Mouse (Mus musculus): ENCODE results near the gene Lyrm9. TPM values are rescaled to one million over a fixed set of nuclear protein-coding genes. Genes with fewer than 3 reads are reported as not detected.

Lyrm9 gene
- total and polyA plus RNA-seq, 3 experiments = 31.6 to 48.6 TPM; not detected in 1

GRCm38 (mm10) chr11:78832117-78832726 is 5.8 kb downstream of the Lyrm9 start (continued):
- no peak for TF ChIP-seq CHD2 (IDR thresholded peaks at IDR 0.05; ENCODE audit: low read length)
- no peak for TF ChIP-seq USF1 (IDR thresholded peaks at IDR 0.05; ENCODE audit: low read depth, low read length)
- peak in 1 of 2 experiments; percentile 30; a peak in 1 of 4 replicates for TF ChIP-seq EP300 (IDR thresholded peaks at IDR 0.05; ENCODE audit: low read depth in 1 of 2, low read length in 2 of 2)
- TF ChIP-seq MAZ (IDR thresholded peaks at IDR 0.05; ENCODE audit: low read depth, low read length) = no peak
- TF ChIP-seq POLR2AphosphoS2 (IDR thresholded peaks at IDR 0.05; ENCODE audit: low read length) = no peak
- no peak for TF ChIP-seq JUND (IDR thresholded peaks at IDR 0.05; ENCODE audit: low read depth, low read length)
- no peak for TF ChIP-seq MAFK (IDR thresholded peaks at IDR 0.05; ENCODE audit: borderline replicate concordance, low read depth, low read length)
- TF ChIP-seq MEF2A (IDR thresholded peaks at IDR 0.05; ENCODE audit: extremely low read depth, insufficient replicate concordance, low read depth, low read length, poor library complexity, severe bottlenecking) = no peak

GRCm38 (mm10) chr11:78832816-78833314 is 6.5 kb downstream of the Lyrm9 start:
- Histone ChIP-seq H3K4me1 (ENCODE audit: control insufficient read depth in 1 of 2, insufficient read depth in 2 of 2, low read length in 2 of 2) (peaks cover 38 to 49% of the 10 kb centered on the region in 2 experiments), H3K9me3 (replicated peaks; ENCODE audit: insufficient read depth, low read length) (no peaks in the 10 kb centered on the region), H3K27me3 (ENCODE audit: control insufficient read depth in 1 of 2, insufficient read depth in 2 of 2, low read length in 2 of 2) (no peaks in the 10 kb centered on the region), H3K79me2 (ENCODE audit: control insufficient read depth, insufficient read depth, low read length, poor library complexity) (no peaks in the 10 kb centered on the region), H3K9ac (ENCODE audit: control insufficient read depth, low read depth, low read length, poor library complexity, severe bottlenecking) (peak overlapping the region; percentile 54), H3K4me3 (ENCODE audit: control insufficient read depth in 1 of 2, insufficient read depth in 1 of 2, low read depth in 2 of 2, low read length in 2 of 2) (peak overlapping the region in 1 of 2 experiments; percentile 34; a peak in 3 of 4 replicates), H3K36me3 (ENCODE audit: control insufficient read depth in 1 of 2, insufficient read depth in 2 of 2, low read length in 2 of 2) (peaks cover 0 to 47% of the 10 kb centered on the region in 2 experiments; a peak in 2 of 4 replicates), H3K27ac (ENCODE audit: control insufficient read depth, low read depth, low read length) (peak overlapping the region; percentile 95)
- peak; percentile 100 for DNase-seq (ENCODE audit: low read depth, low spot score)
- TF ChIP-seq HCFC1 (IDR thresholded peaks at IDR 0.05; ENCODE audit: low read depth, low read length) = peak; percentile 72
- peak; percentile 98; the same call in 1 of the 2 replicates for TF ChIP-seq MEF2A (IDR thresholded peaks at IDR 0.05; ENCODE audit: extremely low read depth, insufficient replicate concordance, low read depth, low read length, poor library complexity, severe bottlenecking)
- peak; percentile 80; the same call in 1 of the 2 replicates for TF ChIP-seq POLR2AphosphoS2 (IDR thresholded peaks at IDR 0.05; ENCODE audit: low read length)
- TF ChIP-seq USF1 (IDR thresholded peaks at IDR 0.05; ENCODE audit: low read depth, low read length) = peak; percentile 51; the same call in 1 of the 2 replicates
- peak; percentile 95 for TF ChIP-seq ZMIZ1 (IDR thresholded peaks at IDR 0.05; ENCODE audit: low read depth, low read length)
- TF ChIP-seq NELFE (IDR thresholded peaks at IDR 0.05; ENCODE audit: low read depth, low read length) = 0 out of 2 replicates have a peak, but pooled peaks have one; percentile 61
- TF ChIP-seq ZC3H11A (IDR thresholded peaks at IDR 0.05; ENCODE audit: low read depth, low read length) = peak; percentile 24; the same call in 1 of the 2 replicates
- peak; percentile 88 for TF ChIP-seq BHLHE40 (IDR thresholded peaks at IDR 0.05; ENCODE audit: borderline replicate concordance, low read depth, low read length)
- TF ChIP-seq ZNF384 (IDR thresholded peaks at IDR 0.05; ENCODE audit: low read depth, low read length) = 0 out of 2 replicates have a peak, but pooled peaks have one; percentile 43
- TF ChIP-seq POLR2AphosphoS5 (IDR thresholded peaks at IDR 0.05; ENCODE audit: borderline replicate concordance, low read depth, low read length) = no peak
- TF ChIP-seq RCOR1 (IDR thresholded peaks at IDR 0.05; ENCODE audit: low read depth, low read length) = peak; percentile 95
- TF ChIP-seq TBP (IDR thresholded peaks at IDR 0.05; ENCODE audit: low read depth, low read length) = peak; percentile 68; the same call in 1 of the 2 replicates
- TF ChIP-seq RAD21 (IDR thresholded peaks at IDR 0.05; ENCODE audit: low read depth, low read length) = no peak; the same call in 1 of the 2 replicates
- peak; percentile 85 for TF ChIP-seq MXI1 (IDR thresholded peaks at IDR 0.05; ENCODE audit: low read depth, low read length)
- peak; percentile 98 for TF ChIP-seq ETS1 (IDR thresholded peaks at IDR 0.05; ENCODE audit: low read depth, low read length)
- TF ChIP-seq CTCF (IDR thresholded peaks at IDR 0.05 in 2 of 3, conservative IDR thresholded peaks at IDR 0.05 in 1 of 3; ENCODE audit: control insufficient read depth in 1 of 3, insufficient read depth in 1 of 3, low read depth in 2 of 3, low read length in 3 of 3, poor library complexity in 1 of 3, severe bottlenecking in 1 of 3) = no peak
- TF ChIP-seq USF2 (IDR thresholded peaks at IDR 0.05; ENCODE audit: borderline replicate concordance in 1 of 2, insufficient read depth in 1 of 2, low read depth in 1 of 2, low read length in 2 of 2) = no peak
- peak; percentile 74 for TF ChIP-seq ELF1 (IDR thresholded peaks at IDR 0.05; ENCODE audit: low read depth, low read length)
- no peak for TF ChIP-seq GABPA (IDR thresholded peaks at IDR 0.05; ENCODE audit: low read depth, low read length)
- TF ChIP-seq MAX (IDR thresholded peaks at IDR 0.05; ENCODE audit: low read length) = peak; percentile 88
- peak; percentile 58; the same call in 1 of the 2 replicates for TF ChIP-seq CHD2 (IDR thresholded peaks at IDR 0.05; ENCODE audit: low read length)
- TF ChIP-seq GATA1 (IDR thresholded peaks at IDR 0.05; ENCODE audit: low read depth, low read length) = peak; percentile 99
- peak; percentile 99 for TF ChIP-seq TAL1 (IDR thresholded peaks at IDR 0.05; ENCODE audit: low read length)
- TF ChIP-seq CHD1 (IDR thresholded peaks at IDR 0.05; ENCODE audit: low read depth, low read length) = no peak
- peak in 1 of 2 experiments; percentile 98 for TF ChIP-seq EP300 (IDR thresholded peaks at IDR 0.05; ENCODE audit: low read depth in 1 of 2, low read length in 2 of 2)
- peak; percentile 100 for TF ChIP-seq MAZ (IDR thresholded peaks at IDR 0.05; ENCODE audit: low read depth, low read length)
- peak; percentile 86 for TF ChIP-seq MYC (IDR thresholded peaks at IDR 0.05; ENCODE audit: low read depth, low read length)
- TF ChIP-seq JUND (IDR thresholded peaks at IDR 0.05; ENCODE audit: low read depth, low read length) = peak; percentile 36; the same call in 1 of the 2 replicates
- peak; percentile 58; the same call in 1 of the 2 replicates for TF ChIP-seq KAT2A (conservative IDR thresholded peaks at IDR 0.05; ENCODE audit: low read depth, low read length)
- peak; percentile 95 for TF ChIP-seq SIN3A (IDR thresholded peaks at IDR 0.05; ENCODE audit: low read length)
